ENCODE assay signal across 8 mouse cellular contexts in genomic region chr14:87140327-87140962, GRCm38 (mm10). TPM values are rescaled to one million over a fixed set of nuclear protein-coding genes. Genes with fewer than 3 reads are reported as not detected.
DNase-seq lines count a peak whose midpoint lies in the region; ATAC-seq and TF ChIP-seq lines count a peak whose summit lies in the region.

No protein-coding gene starts in this region.

- H3K27me3 ChIP-seq in heart, postnatal 0 days (ENCODE audit: control insufficient read depth, insufficient read depth, low read length), result no peaks in the 10 kb centered on the region
- no peaks in the 10 kb centered on the region for H3K27me3 ChIP-seq in liver, postnatal 0 days (ENCODE audit: insufficient read depth, low read length)
- H3K27me3 ChIP-seq in small intestine, adult 2 months (ENCODE audit: control insufficient read depth, insufficient read depth, low read length), result no peaks in the 10 kb centered on the region

- H3K4me3 ChIP-seq in heart, postnatal 0 days (ENCODE audit: low read depth, low read length), result peak overlapping the region; percentile 71
- peak overlapping the region; percentile 74 for H3K4me3 ChIP-seq in liver, postnatal 0 days (ENCODE audit: low read depth, low read length)
- peak overlapping the region; percentile 90 for H3K4me3 ChIP-seq in small intestine, adult 2 months (ENCODE audit: low read depth, low read length)

- H3K9ac ChIP-seq in heart, postnatal 0 days (replicated peaks; ENCODE audit: low read depth, low read length), result peak overlapping the region; percentile 47
- peak overlapping the region; percentile 67 for H3K9ac ChIP-seq in liver, postnatal 0 days (replicated peaks)

- H3K27ac ChIP-seq in heart, postnatal 0 days (ENCODE audit: low read depth), result no peak overlapping the region
- H3K27ac ChIP-seq in liver, postnatal 0 days (ENCODE audit: low read depth), result peak overlapping the region; percentile 16; the same call in 1 of the 2 replicates
- H3K27ac ChIP-seq in small intestine, adult 2 months (ENCODE audit: insufficient read depth, low read depth, low read length), result no peak overlapping the region

- no peaks in the 10 kb centered on the region for H3K4me1 ChIP-seq in heart, postnatal 0 days (ENCODE audit: control insufficient read depth, insufficient read depth)
- H3K4me1 ChIP-seq in liver, postnatal 0 days (ENCODE audit: insufficient read depth), result peaks cover 5% of the 10 kb centered on the region
- H3K4me1 ChIP-seq in small intestine, adult 2 months (ENCODE audit: control insufficient read depth, insufficient read depth, insufficient read length, low read length), result no peaks in the 10 kb centered on the region

- TF ChIP-seq CTCF in heart, postnatal 0 days (IDR thresholded peaks at IDR 0.05; ENCODE audit: low read depth), result no peak
- no peak for TF ChIP-seq CTCF in liver, postnatal 0 days (IDR thresholded peaks at IDR 0.05; ENCODE audit: low read depth)
- TF ChIP-seq CTCF in small intestine, adult 2 months (IDR thresholded peaks at IDR 0.05; ENCODE audit: extremely low read depth, insufficient read length, insufficient replicate concordance, low read depth, low read length), result no peak

- 2% methylated on average over 17 of the region's 17 CpGs for WGBS in heart, postnatal 0 days
- WGBS in liver, postnatal 0 days (ENCODE audit: insufficient replicate concordance), result 3% methylated on average over 17 of the region's 17 CpGs
- WGBS in small intestine, adult 2 months, result under 1% methylated on average over 17 of the region's 17 CpGs

- H3K4me2 ChIP-seq in heart, postnatal 0 days (ENCODE audit: low read depth, low read length), result peak overlapping the region; percentile 82
- peak overlapping the region; percentile 67 for H3K4me2 ChIP-seq in liver, postnatal 0 days (ENCODE audit: low read depth, low read length)

- no peak for TF ChIP-seq EP300 in heart, postnatal 0 days (IDR thresholded peaks at IDR 0.05; ENCODE audit: low read depth)
- TF ChIP-seq EP300 in liver, postnatal 0 days (IDR thresholded peaks at IDR 0.05; ENCODE audit: low read depth), result no peak

- peak; percentile 45 for ATAC-seq in heart, postnatal 0 days (ENCODE audit: insufficient read depth, low read depth)
- ATAC-seq in liver, postnatal 0 days, result peak; percentile 72

- no peaks in the 10 kb centered on the region for H3K36me3 ChIP-seq in heart, postnatal 0 days (replicated peaks; ENCODE audit: control insufficient read depth, insufficient read depth, low read length)
- H3K36me3 ChIP-seq in liver, postnatal 0 days (replicated peaks; ENCODE audit: insufficient read depth, low read length), result no peaks in the 10 kb centered on the region
- H3K36me3 ChIP-seq in small intestine, adult 2 months (ENCODE audit: control insufficient read depth, insufficient read depth, low read length), result no peaks in the 10 kb centered on the region

- TF ChIP-seq POLR2A in small intestine, adult 2 months (IDR thresholded peaks at IDR 0.05; ENCODE audit: low read depth, low read length), result 0 out of 2 replicates have a peak, but pooled peaks have one; percentile 24

- H3K9me3 ChIP-seq in heart, postnatal 0 days (replicated peaks; ENCODE audit: control insufficient read depth, low read length), result no peaks in the 10 kb centered on the region
- no peaks in the 10 kb centered on the region for H3K9me3 ChIP-seq in liver, postnatal 0 days (ENCODE audit: low read length)

- DNase-seq in thymus, postnatal 0 days (ENCODE audit: low spot score), result peak; percentile 56
- DNase-seq in thymus, postnatal 4 days, result no peak
- DNase-seq in c-Kit-positive CD71-positive TER-119-negative erythroid progenitor cells, embryonic 14.5 days (ENCODE audit: low read depth), result peak; percentile 51
- DNase-seq in heart, postnatal 0 days (ENCODE audit: low spot score), result peak; percentile 39
- no peak for DNase-seq in liver, postnatal 0 days
- no peak for DNase-seq in left cerebral cortex, adult 11 months (ENCODE audit: low spot score)
- no peak for DNase-seq in urinary bladder, postnatal 4 days (ENCODE audit: low spot score in 2 of 2)

RNA-seq across cellular contexts. Expression of gene Diaph3, which starts 0.6 kb away (rescaled TPM):
- polyA plus RNA-seq in thymus, postnatal 0 days (2015; fragmentation: Nextera tagmentation; extraction: Ambion mirVana), result 11.5 and 14.5 TPM in 2 replicates
- total RNA-seq in heart, postnatal 0 days (2014; rRNA removed; ENCODE audit: low replicate concordance), result 4.5 and 6.5 TPM in 2 replicates
- polyA plus RNA-seq in heart, postnatal 0 days (2015; fragmentation: Nextera tagmentation; extraction: Ambion mirVana), result 2.6 and 3.8 TPM in 2 replicates
- 5.7 and 7.5 TPM in 2 replicates for polyA plus RNA-seq in liver, postnatal 0 days (2015; fragmentation: Nextera tagmentation; extraction: Ambion mirVana)
- 0.10 and 0.29 TPM in 2 replicates for polyA plus RNA-seq in small intestine, adult 2 months (2012; rRNA removed)

Comparison
In these comparisons a context has a peak if more than half of its experiments do, and no peak if none do; other contexts are left out.
1. DNase-seq: peak in thymus, postnatal 0 days (single experiment), c-Kit-positive CD71-positive TER-119-negative erythroid progenitor cells, embryonic 14.5 days (single experiment) and heart, postnatal 0 days (single experiment); none in thymus, postnatal 4 days (single experiment), liver, postnatal 0 days (single experiment), left cerebral cortex, adult 11 months (single experiment) and urinary bladder, postnatal 4 days (0 of 2).
2. Peak in every context shown above with its lines, with median percentiles within 50 percentile points of each other: H3K4me3 ChIP-seq.